Mouse (Mus musculus) G1E (cell line): Measurements from ENCODE around the gene Rab5c.

Source experiments
- CTCF ChIP-seq: IDR thresholded peaks from 2 replicates; pipeline ENCODE4 v1.5.1; 2012; ENCODE audit warnings: low read depth, low read length, inconsistent platforms, mixed read lengths
- GATA1 ChIP-seq: IDR thresholded peaks from 2 replicates; pipeline ENCODE4 v1.6.1; 2012; ENCODE audit warnings: borderline replicate concordance, low read length, inconsistent platforms, mixed read lengths
- GATA2 ChIP-seq: IDR thresholded peaks from 2 replicates; pipeline ENCODE4 v1.6.1; 2012; ENCODE audit warnings: low read depth, low read length, inconsistent platforms, borderline replicate concordance
- TAL1 ChIP-seq: conservative IDR thresholded peaks from 2 replicates; pipeline ENCODE4 v1.6.1; 2012; ENCODE audit warnings: low read depth, low read length, inconsistent platforms, mixed read lengths

DNA sequence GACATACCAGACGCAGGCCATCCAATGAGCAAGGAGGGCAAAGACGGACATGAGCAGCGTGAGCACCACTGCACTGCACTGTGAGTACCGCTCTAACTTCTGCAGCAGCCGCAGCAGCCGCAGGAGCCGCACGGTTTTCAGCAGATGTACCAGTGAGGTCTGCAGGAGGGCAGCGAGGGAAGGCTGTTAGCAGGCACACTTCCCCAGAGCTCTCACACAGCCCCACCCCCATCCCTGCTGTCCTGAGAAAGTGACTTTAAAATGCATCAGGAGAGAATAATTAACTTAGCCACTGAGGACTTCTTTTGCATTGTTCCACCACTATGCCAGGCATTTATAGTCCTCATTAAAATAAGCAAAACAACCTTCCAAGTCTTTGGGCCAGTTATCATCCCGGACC is 14.3 kb upstream of the Rab5c start:
- TF ChIP-seq CTCF (no peak), GATA2 (no peak), GATA1 (no peak), TAL1 (no peak)
